Mouse (Mus musculus): ENCODE measurements around the gene Ppm1a.

DNA sequence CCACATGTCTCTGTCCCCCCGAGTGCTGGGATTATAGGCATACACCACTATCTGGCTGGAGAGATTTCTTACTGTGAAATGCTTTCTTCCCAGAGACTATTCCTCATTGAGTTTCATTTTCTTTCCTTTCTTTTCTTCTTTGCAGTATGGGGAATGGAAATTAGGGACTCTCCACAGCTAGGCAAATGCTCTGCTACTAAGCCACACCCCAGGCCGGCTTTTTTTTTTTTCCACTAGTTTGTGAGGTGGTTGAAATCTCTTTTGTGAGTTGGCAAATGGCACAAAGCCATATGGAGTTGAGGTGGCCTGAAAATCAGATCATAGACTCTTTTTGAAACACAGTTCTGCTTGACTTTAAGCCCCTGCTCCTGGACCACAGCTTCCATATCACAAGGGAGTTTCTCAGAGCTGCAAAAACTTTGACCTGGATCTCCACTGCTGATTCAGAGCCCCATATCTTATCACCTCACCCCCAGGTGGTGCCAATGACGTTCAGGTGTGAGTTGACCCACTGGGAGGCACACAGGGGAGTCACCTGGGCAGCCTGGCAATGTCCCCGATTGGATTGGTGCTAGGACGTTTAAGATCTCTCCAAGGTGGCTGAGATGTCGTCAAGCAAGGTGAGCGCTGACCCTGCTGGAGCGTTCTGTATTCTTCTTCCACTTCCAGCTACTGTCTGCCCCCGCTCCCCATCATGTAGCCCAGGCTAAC is 71.7 kb downstream of the Ppm1a start:
- no peak for TF ChIP-seq CTCF (IDR thresholded peaks at IDR 0.05; ENCODE audit: control insufficient read depth, insufficient read depth, insufficient read length)
- no peak for TF ChIP-seq MYOG (IDR thresholded peaks at IDR 0.05; ENCODE audit: control insufficient read depth, extremely low read depth, insufficient read length)
- no peak for TF ChIP-seq CEBPB (IDR thresholded peaks at IDR 0.05; ENCODE audit: low read depth)
- no peak for TF ChIP-seq MYOD1 (IDR thresholded peaks at IDR 0.05; ENCODE audit: control insufficient read depth, insufficient read length, low read depth)
